Mouse (Mus musculus) neural tube, embryonic 12.5 days (tissue): Measurements from ENCODE around the gene Rexo2. TPM values are rescaled to one million over a fixed set of nuclear protein-coding genes. Genes with fewer than 3 reads are reported as not detected.

ENCODE experiments used
- ATAC-seq: fragments of 200-750 bp; cut with Nextera tagmentation; 2 replicates; pipeline ENCODE4 v1.8.0; 2017; ENCODE audit warnings: low read depth, mild to moderate bottlenecking, moderate TSS enrichment, moderate library complexity; ENCODE audit not compliant: low FRiP score
- H3K27ac ChIP-seq: fragments of 300-500 bp; sonication (generic); 2 replicates; pipeline ENCODE4 v1.5.1; 2016
- H3K27me3 ChIP-seq: fragments of 300-500 bp; sonication (generic); replicated peaks from 2 replicates; pipeline ENCODE4 v1.6.1; 2016; ENCODE audit warnings: mild to moderate bottlenecking
- H3K36me3 ChIP-seq: fragments of 300-500 bp; sonication (generic); 2 replicates; pipeline ENCODE4 v1.6.1; 2016; ENCODE audit warnings: mild to moderate bottlenecking
- H3K4me1 ChIP-seq: fragments of 300-500 bp; sonication (generic); 2 replicates; pipeline ENCODE4 v1.6.1; 2016
- H3K4me2 ChIP-seq: fragments of 300-500 bp; sonication (generic); replicated peaks from 2 replicates; pipeline ENCODE4 v1.6.1; 2016; ENCODE audit warnings: mild to moderate bottlenecking
- H3K4me3 ChIP-seq: fragments of 300-500 bp; sonication (generic); 2 replicates; pipeline ENCODE4 v1.5.1; 2016
- H3K9ac ChIP-seq: fragments of 300-500 bp; sonication (generic); 2 replicates; pipeline ENCODE4 v1.6.1; 2016; ENCODE audit warnings: mild to moderate bottlenecking
- H3K9me3 ChIP-seq: fragments of 300-500 bp; sonication (generic); 2 replicates; pipeline ENCODE4 v1.6.1; 2016; ENCODE audit warnings: mild to moderate bottlenecking
- WGBS: fragments of 180-500 bp; shearing (Covaris S2); methylation state at CpG from one replicate; pipeline ENCODE4 v1.1.7; 2016; 5-methylcytosine and 5-hydroxymethylcytosine counted together
- microRNA-seq: library from miRNA; unstranded; fragments of <30 nt; microRNA quantifications from one replicate; pipeline ENCODE4, GENCODE M21; 2017
- polyA plus RNA-seq: library from polyadenylated mRNA; unstranded; fragments of >200 nt; fragmentation: Nextera tagmentation; extraction: Ambion mirVana; gene quantifications from 2 replicates; pipeline ENCODE4 v1.2.1, GENCODE M21; 2016

The Rexo2 gene
- polyA plus RNA-seq, 1 experiment from 2014 or later = 93.8 TPM

GRCm38 (mm10) chr9:48421561-48421960, 58.9 kb downstream of the Rexo2 start:
- no peaks in the 10 kb centered on the region for H3K36me3 ChIP-seq
- no peak overlapping the region for H3K4me3 ChIP-seq
- H3K9ac ChIP-seq = no peak overlapping the region
- H3K4me2 ChIP-seq = no peak overlapping the region
- no peaks in the 10 kb centered on the region for H3K9me3 ChIP-seq
- H3K27ac ChIP-seq = no peak overlapping the region
- WGBS = 90% methylated on average over 2 of the region's 2 CpGs
- no peak for ATAC-seq
- H3K4me1 ChIP-seq = no peaks in the 10 kb centered on the region
- H3K27me3 ChIP-seq = no peaks in the 10 kb centered on the region

- 83% methylated on average over 2 of the region's 2 CpGs for whole genome bisulfite sequencing
These were observed 59.4 kb downstream of the Rexo2 start for GRCm38 (mm10) chr9:48421029-48421428.

GRCm38 (mm10) chr9:48420437-48420836, 60.0 kb downstream of the Rexo2 start:
- WGBS = 85% methylated on average over 7 of the region's 7 CpGs
- no peak overlapping the region for H3K9ac ChIP-seq
- no peaks in the 10 kb centered on the region for H3K9me3 ChIP-seq
- no peaks in the 10 kb centered on the region for H3K27me3 ChIP-seq
- no peak for ATAC-seq
- no peaks in the 10 kb centered on the region for H3K4me1 ChIP-seq
- H3K4me3 ChIP-seq = no peak overlapping the region
- no peak overlapping the region for H3K4me2 ChIP-seq
- H3K27ac ChIP-seq = no peak overlapping the region
- H3K36me3 ChIP-seq = no peaks in the 10 kb centered on the region

More at GRCm38 (mm10) chr9:48421029-48421428, 59.4 kb downstream of the Rexo2 start:
- ATAC-seq = no peak
- H3K27me3 ChIP-seq = no peaks in the 10 kb centered on the region
- H3K36me3 ChIP-seq = no peaks in the 10 kb centered on the region
- no peak overlapping the region for H3K9ac ChIP-seq
- no peak overlapping the region for H3K4me2 ChIP-seq
- no peaks in the 10 kb centered on the region for H3K9me3 ChIP-seq
- H3K4me1 ChIP-seq = no peaks in the 10 kb centered on the region
- no peak overlapping the region for H3K4me3 ChIP-seq
- H3K27ac ChIP-seq = no peak overlapping the region

- no peaks in the 10 kb centered on the region for H3K27me3 ChIP-seq
- H3K9ac ChIP-seq = no peak overlapping the region
- ATAC-seq = no peak
- no peaks in the 10 kb centered on the region for H3K9me3 ChIP-seq
- WGBS = 74% methylated on average over 8 of the region's 8 CpGs
- no peaks in the 10 kb centered on the region for H3K36me3 ChIP-seq
- no peaks in the 10 kb centered on the region for H3K4me1 ChIP-seq
- H3K4me3 ChIP-seq = no peak overlapping the region
- H3K27ac ChIP-seq = no peak overlapping the region
- H3K4me2 ChIP-seq = no peak overlapping the region
These were observed 61.6 kb downstream of the Rexo2 start for GRCm38 (mm10) chr9:48418829-48419228.

Small RNAs within 50 kb of the gene (microRNA-seq; reads per million reads assigned to microRNA genes)
- gene Gm23653 = not detected

Other genes starting within 250 kb of the Rexo2 start
- gene Nxpe2, start 127.2 kb downstream of the Rexo2 start, polyA plus RNA-seq = 0.32 and 0.60 TPM in 2 replicates
- 97.7 and 98.6 TPM in 2 replicates for gene Rbm7, start 14.7 kb upstream of the Rexo2 start, polyA plus RNA-seq
- 35.5 and 36.0 TPM in 2 replicates for gene Gm5617, start 14.8 kb upstream of the Rexo2 start, polyA plus RNA-seq
- gene Nnmt, start 124.5 kb upstream of the Rexo2 start, polyA plus RNA-seq = 0.61 and 1.6 TPM in 2 replicates